Mouse (Mus musculus) lung, postnatal 14 days (tissue): ENCODE results near the gene Ttc32.
"Not testable (repeated sequence)": the region's sequence is repeated elsewhere in the genome, so short reads cannot be mapped to it uniquely, and the experiment has no call there.

Source experiments
- DNase-seq: peaks from one replicate; pipeline ENCODE4 v3.0.0; 2021

Gene Ttc32

GRCm38 (mm10) chr12:9029888-9030723, at the start of gene Ttc32:
Gene Ttc32 (plus strand): TSS chr12:9029997.
- DNase-seq, result peak; percentile 96

GRCm38 (mm10) chr12:8993231-8993630, 36.6 kb upstream of the Ttc32 start:
- no peak for DNase-seq

- no peak for DNase-seq
These were observed 31.5 kb upstream of the Ttc32 start for GRCm38 (mm10) chr12:8998318-8998717.

- DNase-seq, result peak; percentile 67
These were observed 27.7 kb upstream of the Ttc32 start for GRCm38 (mm10) chr12:9002038-9002648.

GRCm38 (mm10) chr12:9007146-9007545, 22.7 kb upstream of the Ttc32 start:
- DNase-seq, result no peak

GRCm38 (mm10) chr12:9007811-9008210, 22.0 kb upstream of the Ttc32 start:
- no peak for DNase-seq

- DNase-seq, result no peak
These were observed 19.5 kb upstream of the Ttc32 start for GRCm38 (mm10) chr12:9010311-9010710.

GRCm38 (mm10) chr12:9016376-9016775, 13.4 kb upstream of the Ttc32 start:
- no peak for DNase-seq

GRCm38 (mm10) chr12:9020431-9020830, 9.4 kb upstream of the Ttc32 start:
- no peak for DNase-seq

- DNase-seq, result no peak
These were observed 8.8 kb upstream of the Ttc32 start for GRCm38 (mm10) chr12:9020986-9021385.

GRCm38 (mm10) chr12:9023031-9023430, 6.8 kb upstream of the Ttc32 start:
- DNase-seq, result no peak

GRCm38 (mm10) chr12:9024071-9024470, 5.7 kb upstream of the Ttc32 start:
- DNase-seq, result no peak

GRCm38 (mm10) chr12:9024736-9025135, 5.1 kb upstream of the Ttc32 start:
- DNase-seq, result no peak

GRCm38 (mm10) chr12:9026843-9027242, 3.0 kb upstream of the Ttc32 start:
- DNase-seq, result no peak

- not testable (repeated sequence) for DNase-seq
These were observed 981 bp upstream of the Ttc32 start for GRCm38 (mm10) chr12:9028816-9029215.

- DNase-seq, result no peak
These were observed 300 bp upstream of the Ttc32 start for GRCm38 (mm10) chr12:9029506-9029887.

- no peak for DNase-seq
These were observed 1.4 kb downstream of the Ttc32 start for GRCm38 (mm10) chr12:9031166-9031565.

GRCm38 (mm10) chr12:9033140-9033539, 3.3 kb downstream of the Ttc32 start:
- DNase-seq, result no peak

- no peak for DNase-seq
These were observed 6.6 kb downstream of the Ttc32 start for GRCm38 (mm10) chr12:9036409-9036808.

GRCm38 (mm10) chr12:9040177-9040576, 10.4 kb downstream of the Ttc32 start:
- DNase-seq, result no peak

GRCm38 (mm10) chr12:9040686-9041085, 10.9 kb downstream of the Ttc32 start:
- DNase-seq, result no peak

- DNase-seq, result no peak
These were observed 12.5 kb downstream of the Ttc32 start for GRCm38 (mm10) chr12:9042316-9042715.

- no peak for DNase-seq
These were observed 13.0 kb downstream of the Ttc32 start for GRCm38 (mm10) chr12:9042759-9043158.

- DNase-seq, result no peak
These were observed 14.9 kb downstream of the Ttc32 start for GRCm38 (mm10) chr12:9044666-9045065.

GRCm38 (mm10) chr12:9046674-9047073, 16.9 kb downstream of the Ttc32 start:
- no peak for DNase-seq
